Mouse (Mus musculus) hindbrain, postnatal 0 days (tissue): ENCODE measurements around the gene Cubn. TPM values are rescaled to one million over a fixed set of nuclear protein-coding genes. Genes with fewer than 3 reads are reported as not detected.

ENCODE experiments used
- ATAC-seq: fragments of 200-750 bp; cut with Nextera tagmentation; 2 replicates; pipeline ENCODE4 v1.8.0; 2017; ENCODE audit warnings: mild to moderate bottlenecking, moderate TSS enrichment, moderate library complexity
- DNase-seq: peaks from one replicate; pipeline ENCODE4 v3.0.0-alpha.2; 2015; ENCODE audit warnings: low spot score
- H3K27ac ChIP-seq: fragments of 300-500 bp; sonication (generic); 2 replicates; pipeline ENCODE4 v1.5.1; 2014; ENCODE audit warnings: mild to moderate bottlenecking
- H3K27me3 ChIP-seq: fragments of 300-500 bp; sonication (generic); 2 replicates; pipeline ENCODE4 v1.6.1; 2014; ENCODE audit warnings: low read length, mixed read lengths; ENCODE audit not compliant: insufficient read depth
- H3K36me3 ChIP-seq: fragments of 300-500 bp; sonication (generic); 2 replicates; pipeline ENCODE4 v1.6.1; 2014; ENCODE audit warnings: low read length, mixed read lengths; ENCODE audit not compliant: insufficient read depth
- H3K4me1 ChIP-seq: fragments of 300-500 bp; sonication (generic); 2 replicates; pipeline ENCODE4 v1.6.1; 2014; ENCODE audit warnings: antibody characterized with exemption, low read length, mixed read lengths; ENCODE audit not compliant: insufficient read depth
- H3K4me2 ChIP-seq: fragments of 300-500 bp; sonication (generic); 2 replicates; pipeline ENCODE4 v1.6.1; 2014; ENCODE audit warnings: low read depth, mild to moderate bottlenecking, low read length, moderate library complexity, mixed read lengths
- H3K4me3 ChIP-seq: fragments of 300-500 bp; sonication (generic); 2 replicates; pipeline ENCODE4 v1.5.1; 2014; ENCODE audit warnings: low read length
- H3K9ac ChIP-seq: fragments of 300-500 bp; sonication (generic); replicated peaks from 2 replicates; pipeline ENCODE4 v1.6.1; 2014; ENCODE audit warnings: mild to moderate bottlenecking, low read length, moderate library complexity, mixed read lengths
- H3K9me3 ChIP-seq: fragments of 300-500 bp; sonication (generic); 2 replicates; pipeline ENCODE4 v1.6.1; 2016; ENCODE audit warnings: low read length, mixed read lengths
- CTCF ChIP-seq: IDR thresholded peaks from 2 replicates; pipeline ENCODE4 v1.5.1; 2016; ENCODE audit warnings: antibody characterized with exemption, control low read depth, low read depth
- WGBS: fragments of 180-500 bp; shearing (Covaris S2); extraction: QIAGEN DNeasy Blood & Tissue Kit; methylation state at CpG from one replicate; pipeline ENCODE4 v1.1.7; 2014; 5-methylcytosine and 5-hydroxymethylcytosine counted together
- polyA plus RNA-seq: library from polyadenylated mRNA; unstranded; fragments of >200 nt; fragmentation: Nextera tagmentation; extraction: Ambion mirVana; gene quantifications from 2 replicates; pipeline ENCODE4 v1.2.1, GENCODE M21; 2015
- total RNA-seq: library from RNA; depleted of rRNA; stranded (reverse); fragments of >200 nt; gene quantifications from 2 replicates; pipeline ENCODE4 v1.2.3, GENCODE M21; 2014; rRNA removed

Cubn gene
- total RNA-seq (1.0 and 1.6 TPM in 2 replicates), polyA plus RNA-seq (0.32 and 0.41 TPM in 2 replicates)

- TF ChIP-seq CTCF = no peak
- no peak within 1 kb of the TSS for H3K4me3 ChIP-seq
- no peak within 1 kb of the TSS for H3K27ac ChIP-seq
- no peaks in the 10 kb centered on the region for H3K9me3 ChIP-seq
- no peaks in the 10 kb centered on the region for H3K4me1 ChIP-seq
- no peaks in the 10 kb centered on the region for H3K27me3 ChIP-seq
- ATAC-seq (no peak), DNase-seq (no peak)
- H3K36me3 ChIP-seq = no peaks in the 10 kb centered on the region
- H3K4me2 ChIP-seq = no peak within 1 kb of the TSS
- no peak within 1 kb of the TSS for H3K9ac ChIP-seq
- WGBS = 52% methylated on average over 8 of the region's 8 CpGs
These were observed at the start of gene Cubn for GRCm38 (mm10) chr2:13491734-13492133. Gene Cubn (minus strand): TSS chr2:13491813.

- Histone ChIP-seq H3K9me3 (no peaks in the 10 kb centered on the region), H3K4me1 (no peaks in the 10 kb centered on the region), H3K27ac (no peak overlapping the region), H3K9ac (no peak overlapping the region), H3K4me3 (no peak overlapping the region), H3K27me3 (no peaks in the 10 kb centered on the region), H3K36me3 (no peaks in the 10 kb centered on the region), H3K4me2 (no peak overlapping the region)
- TF ChIP-seq CTCF = no peak
- ATAC-seq (no peak), DNase-seq (no peak)
- WGBS = 94% methylated on average over 1 of the region's 1 CpGs
These were observed 48.2 kb upstream of the Cubn start for GRCm38 (mm10) chr2:13539860-13540259.

- Histone ChIP-seq H3K36me3 (no peaks in the 10 kb centered on the region), H3K9me3 (no peaks in the 10 kb centered on the region), H3K27ac (no peak overlapping the region), H3K4me1 (no peaks in the 10 kb centered on the region), H3K9ac (no peak overlapping the region), H3K4me3 (no peak overlapping the region), H3K27me3 (no peaks in the 10 kb centered on the region), H3K4me2 (no peak overlapping the region)
- no peak for TF ChIP-seq CTCF
- ATAC-seq (no peak), DNase-seq (no peak)
- 82% methylated on average over 6 of the region's 6 CpGs for WGBS
These were observed 47.2 kb upstream of the Cubn start for GRCm38 (mm10) chr2:13538704-13539377.

- no peaks in the 10 kb centered on the region for H3K9me3 ChIP-seq
- H3K9ac ChIP-seq = no peak overlapping the region
- DNase-seq (no peak), ATAC-seq (no peak)
- no peak overlapping the region for H3K4me2 ChIP-seq
- 66% methylated on average over 2 of the region's 2 CpGs for WGBS
- H3K4me3 ChIP-seq = no peak overlapping the region
- H3K27ac ChIP-seq = no peak overlapping the region
- no peak for TF ChIP-seq CTCF
- no peaks in the 10 kb centered on the region for H3K27me3 ChIP-seq
- no peaks in the 10 kb centered on the region for H3K36me3 ChIP-seq
- no peaks in the 10 kb centered on the region for H3K4me1 ChIP-seq
These were observed 46.6 kb upstream of the Cubn start for GRCm38 (mm10) chr2:13538258-13538657.

- ATAC-seq (no peak), DNase-seq (no peak)
- Histone ChIP-seq H3K27me3 (no peaks in the 10 kb centered on the region), H3K4me2 (no peak overlapping the region), H3K4me3 (no peak overlapping the region), H3K36me3 (no peaks in the 10 kb centered on the region), H3K9ac (no peak overlapping the region), H3K4me1 (no peaks in the 10 kb centered on the region), H3K27ac (no peak overlapping the region), H3K9me3 (no peaks in the 10 kb centered on the region)
- WGBS = 5% methylated on average over 2 of the region's 2 CpGs
- peak; percentile 35; the same call in 1 of the 2 replicates for TF ChIP-seq CTCF
These were observed 46.1 kb upstream of the Cubn start for GRCm38 (mm10) chr2:13537733-13538132.

GRCm38 (mm10) chr2:13536747-13537146 lies 45.1 kb upstream of the Cubn start:
- Histone ChIP-seq H3K4me2 (no peak overlapping the region), H3K9me3 (no peaks in the 10 kb centered on the region), H3K4me1 (no peaks in the 10 kb centered on the region), H3K9ac (no peak overlapping the region), H3K36me3 (no peaks in the 10 kb centered on the region), H3K27ac (no peak overlapping the region), H3K27me3 (no peaks in the 10 kb centered on the region), H3K4me3 (no peak overlapping the region)
- ATAC-seq = no peak
- no peak for DNase-seq
- no peak for TF ChIP-seq CTCF

GRCm38 (mm10) chr2:13530639-13531038 lies 39.0 kb upstream of the Cubn start:
- TF ChIP-seq CTCF = no peak
- H3K4me1 ChIP-seq = no peaks in the 10 kb centered on the region
- H3K27ac ChIP-seq = no peak overlapping the region
- no peak overlapping the region for H3K9ac ChIP-seq
- DNase-seq = no peak
- no peaks in the 10 kb centered on the region for H3K9me3 ChIP-seq
- H3K4me3 ChIP-seq = no peak overlapping the region
- H3K4me2 ChIP-seq = no peak overlapping the region
- no peak for ATAC-seq
- WGBS = 88% methylated on average over 6 of the region's 6 CpGs
- H3K36me3 ChIP-seq = no peaks in the 10 kb centered on the region
- H3K27me3 ChIP-seq = no peaks in the 10 kb centered on the region
